Mouse (Mus musculus): ENCODE data around the gene 1700015G11Rik.
A peak's percentile ranks its signal among the peaks of the same experiment; 100 is the strongest.

1700015G11Rik gene

DNA sequence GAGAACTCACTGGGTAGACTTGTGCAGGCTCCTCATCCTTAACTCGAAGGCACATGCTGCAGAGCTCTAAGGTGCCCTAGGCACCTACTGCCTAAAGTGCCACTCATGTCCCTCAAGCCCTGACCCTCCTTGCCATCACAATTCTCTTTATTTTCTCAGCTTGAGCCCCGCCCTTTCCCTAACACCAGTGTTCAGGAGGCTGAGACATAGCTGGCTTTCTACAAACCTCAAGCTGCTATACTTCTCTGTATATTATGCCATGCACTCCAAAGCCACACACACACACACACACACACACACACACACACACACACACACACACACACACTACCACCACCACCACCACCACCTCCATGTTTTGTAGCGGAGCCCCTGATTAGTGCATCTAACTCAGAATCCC is at the start of gene 1700015G11Rik:
1700015G11Rik (minus strand) TSS at position 101 of the 400 bp plus-strand sequence.
- no peak for DNase-seq (ENCODE audit: low spot score in 2 of 2)

DNA sequence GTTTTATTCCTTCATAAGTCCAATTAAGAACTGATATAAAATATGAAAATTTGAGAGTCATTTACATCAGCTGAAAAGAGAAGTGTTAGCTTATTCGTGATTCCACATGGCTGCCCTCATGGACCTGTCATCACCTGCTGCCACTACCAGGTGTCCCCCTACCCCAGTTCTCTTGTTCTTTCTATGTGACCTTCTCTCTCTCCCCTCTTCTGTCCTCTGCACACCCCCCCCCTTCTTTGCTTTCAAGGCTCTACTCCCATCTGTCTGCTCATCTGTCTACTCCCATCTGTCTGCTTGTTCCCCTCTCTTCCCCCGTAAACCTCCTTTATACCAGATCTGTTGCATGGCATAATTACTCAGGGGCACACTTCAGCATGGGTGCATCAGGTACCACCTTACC is 41.4 kb upstream of the 1700015G11Rik start:
- DNase-seq (ENCODE audit: low spot score in 2 of 2) = no peak

DNA sequence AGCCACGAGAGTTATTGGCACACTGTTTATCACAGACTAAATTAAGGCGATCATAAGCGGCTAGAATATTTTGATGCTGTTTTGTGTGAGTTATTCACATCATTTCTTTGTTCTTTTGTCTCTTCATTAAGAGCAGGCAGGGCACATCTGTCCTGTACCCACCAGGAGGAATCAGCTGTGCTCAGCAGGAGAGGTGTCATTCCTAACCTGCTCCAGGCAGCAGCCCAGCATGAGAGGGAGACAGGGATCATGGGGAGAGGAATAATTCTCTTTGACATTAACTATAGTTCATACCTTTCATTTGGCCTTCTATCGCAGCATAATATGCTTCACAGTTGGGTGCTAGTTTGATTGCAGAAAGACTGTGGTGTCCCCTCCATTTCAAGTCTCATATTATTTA is 40.7 kb upstream of the 1700015G11Rik start:
- DNase-seq (ENCODE audit: low spot score in 2 of 2) = no peak

DNA sequence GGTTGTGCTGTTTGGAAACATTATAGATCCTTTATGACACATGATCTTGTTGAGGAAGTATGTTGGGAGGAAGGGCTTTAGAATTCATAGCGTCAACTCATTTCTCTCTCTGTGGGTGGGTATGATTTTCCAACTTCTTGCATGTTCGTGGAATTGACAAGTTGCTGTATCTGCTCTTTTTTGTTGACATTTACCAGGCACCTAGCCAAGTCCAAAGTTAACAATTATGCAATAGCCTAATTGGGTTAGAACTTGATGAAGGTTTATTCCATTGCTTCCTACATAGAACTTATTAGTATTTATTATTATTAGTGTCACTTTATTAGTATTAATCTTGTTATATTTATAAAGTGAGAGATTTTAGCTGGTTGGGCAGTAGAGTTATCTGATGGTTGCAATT is 40.3 kb upstream of the 1700015G11Rik start:
- DNase-seq (ENCODE audit: low spot score in 2 of 2) = no peak

DNA sequence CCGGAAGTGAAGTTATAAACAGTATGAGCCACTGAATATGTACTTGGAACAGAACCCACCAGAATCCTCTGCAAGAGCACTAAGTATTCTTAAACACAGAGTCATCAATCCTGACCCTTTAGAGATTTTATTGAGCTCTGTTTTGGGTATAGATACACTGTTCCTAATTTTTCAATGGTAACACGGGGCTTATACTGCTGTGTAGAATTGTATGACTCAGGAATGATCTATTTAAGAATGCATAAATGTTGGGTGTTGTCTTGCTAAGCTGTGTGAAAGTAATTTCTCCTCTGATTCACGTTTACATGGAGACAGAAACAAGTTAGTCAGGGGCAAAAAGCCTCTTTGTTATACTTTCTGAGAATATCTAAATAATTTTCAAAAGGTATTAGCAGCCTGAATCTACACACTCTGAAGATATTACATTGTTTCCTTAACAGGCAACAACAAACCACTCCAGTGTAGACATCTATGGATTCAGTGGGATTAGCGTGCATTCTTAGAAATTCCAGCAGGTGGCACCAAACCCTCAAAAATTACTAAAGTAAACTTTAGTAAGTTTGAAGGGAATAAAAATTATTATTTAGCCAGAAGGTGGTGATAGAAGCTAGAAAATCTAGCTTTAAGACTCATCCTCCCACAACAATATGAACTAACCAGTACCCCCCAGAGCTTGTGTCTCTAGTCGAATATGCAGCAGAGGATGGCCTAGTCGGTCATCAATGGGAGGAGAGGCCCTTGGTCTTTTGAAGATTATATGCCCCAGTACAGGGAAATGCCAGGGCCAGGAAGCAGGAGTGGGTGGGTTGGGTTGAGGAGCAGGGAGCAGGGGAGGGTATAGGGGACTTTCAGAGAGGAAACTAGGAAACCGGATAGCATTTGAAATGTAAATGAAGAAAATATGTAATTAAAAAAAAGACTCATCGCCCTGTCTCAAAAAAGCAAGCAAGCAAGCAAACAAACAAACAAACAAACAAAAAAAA is 22.4 kb upstream of the 1700015G11Rik start:
- DNase-seq (ENCODE audit: low spot score in 2 of 2) = no peak

DNA sequence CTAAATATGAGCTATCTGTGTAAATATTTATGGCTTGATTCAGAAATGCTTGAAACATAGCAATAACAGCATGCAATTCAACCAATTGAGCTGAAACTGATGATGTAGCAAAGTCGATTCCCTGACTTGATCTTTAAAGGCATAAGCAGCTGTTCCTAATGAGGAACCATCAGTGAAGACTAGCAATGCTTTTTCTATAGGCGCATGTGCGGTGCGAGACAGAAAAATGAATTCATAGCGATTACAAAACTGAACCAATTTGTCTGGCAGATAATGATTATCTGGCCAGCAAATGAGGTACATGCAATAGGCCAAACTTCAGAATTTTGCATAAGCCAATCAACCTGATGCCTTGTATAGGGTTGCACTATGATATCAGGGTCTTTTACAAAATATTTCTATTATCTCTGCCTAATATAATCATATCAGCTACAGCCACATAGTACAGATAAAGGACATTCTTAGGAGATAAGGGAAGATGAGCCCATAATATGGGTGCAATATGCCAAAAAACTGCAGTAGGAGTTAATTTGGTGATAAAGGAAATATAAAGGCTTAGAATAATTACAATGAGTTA is 8.6 kb upstream of the 1700015G11Rik start:
- DNase-seq (ENCODE audit: low spot score in 2 of 2) = no peak

DNA sequence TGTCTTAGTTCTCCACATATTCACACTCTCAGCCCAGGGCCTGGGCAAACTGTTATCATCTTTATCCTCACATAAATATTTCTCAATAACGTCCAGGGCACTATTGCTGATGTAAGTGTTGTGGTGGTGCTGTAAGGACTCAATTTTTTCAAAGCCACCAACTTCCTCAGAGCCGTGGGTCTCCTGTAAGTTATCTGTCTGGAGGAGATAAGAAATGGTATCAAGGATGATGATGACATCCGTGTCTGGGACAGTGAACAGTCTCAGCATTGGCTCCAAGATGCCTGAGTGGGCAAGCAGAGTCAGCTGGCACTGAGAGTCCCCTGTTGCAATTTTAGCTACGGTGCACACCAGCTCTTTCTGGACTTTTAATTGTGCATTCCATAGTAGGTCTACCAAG is 6.5 kb upstream of the 1700015G11Rik start:
- DNase-seq (ENCODE audit: low spot score in 2 of 2) = no peak

DNA sequence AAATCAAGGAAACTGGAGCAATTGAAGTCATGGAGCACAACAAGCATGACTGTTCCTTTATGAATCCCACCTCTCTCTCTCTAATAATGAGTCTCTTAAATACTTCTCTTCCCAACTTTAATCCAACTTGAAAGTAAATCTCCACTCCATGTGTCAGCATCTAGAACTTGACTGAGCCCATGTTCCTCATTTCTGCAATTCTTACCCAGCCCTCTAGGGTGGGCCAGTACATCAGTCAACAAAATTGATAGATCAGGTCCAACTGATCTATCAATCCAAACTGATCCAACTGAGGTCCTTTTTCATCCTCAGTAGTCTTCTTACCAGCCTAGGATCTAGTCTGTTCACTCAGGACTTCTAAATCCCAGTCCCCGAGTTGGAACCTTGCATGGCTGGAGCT is 348 bp downstream of the 1700015G11Rik start:
- DNase-seq (ENCODE audit: low spot score in 2 of 2) = no peak

DNA sequence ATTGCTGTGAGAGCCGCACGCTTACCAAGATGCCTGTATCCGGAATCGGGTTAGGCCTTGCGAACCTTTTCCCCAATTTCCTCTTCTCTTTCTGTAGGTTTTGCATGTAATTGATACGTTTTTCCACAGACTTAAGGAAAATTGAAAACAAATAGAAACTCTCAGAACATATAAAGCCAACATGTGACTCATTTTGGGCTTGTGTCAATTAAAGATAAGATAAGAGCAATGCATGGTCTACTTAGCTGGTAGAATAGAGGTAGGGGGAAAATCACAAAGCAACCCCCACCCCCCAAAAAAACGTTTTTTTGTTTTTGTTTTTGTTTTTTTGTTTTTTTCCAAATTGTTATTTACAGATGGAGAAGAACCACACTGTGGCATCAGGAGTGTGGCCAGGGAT is 2.1 kb downstream of the 1700015G11Rik start:
- no peak for DNase-seq (ENCODE audit: low spot score in 2 of 2)

DNA sequence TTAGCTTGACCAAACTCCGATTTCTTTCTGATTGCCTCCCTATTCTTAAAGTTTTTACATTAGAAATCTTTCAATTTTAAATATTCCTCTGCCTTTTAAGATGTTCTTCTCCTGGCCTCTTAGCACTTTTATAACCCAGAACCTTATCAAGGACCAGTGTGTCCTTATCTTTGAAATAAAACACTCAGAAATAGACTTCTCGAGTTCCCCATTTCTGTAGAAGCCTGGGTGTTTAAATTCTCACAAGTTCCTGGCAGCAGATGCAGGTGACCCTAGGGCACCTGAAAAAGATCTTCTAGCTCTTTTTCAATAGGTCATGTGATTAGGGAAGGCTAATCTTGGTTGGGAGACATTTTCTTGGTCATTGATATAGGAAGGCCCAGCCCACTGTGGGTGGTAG is 8.4 kb downstream of the 1700015G11Rik start:
- no peak for DNase-seq (ENCODE audit: low spot score in 2 of 2)

DNA sequence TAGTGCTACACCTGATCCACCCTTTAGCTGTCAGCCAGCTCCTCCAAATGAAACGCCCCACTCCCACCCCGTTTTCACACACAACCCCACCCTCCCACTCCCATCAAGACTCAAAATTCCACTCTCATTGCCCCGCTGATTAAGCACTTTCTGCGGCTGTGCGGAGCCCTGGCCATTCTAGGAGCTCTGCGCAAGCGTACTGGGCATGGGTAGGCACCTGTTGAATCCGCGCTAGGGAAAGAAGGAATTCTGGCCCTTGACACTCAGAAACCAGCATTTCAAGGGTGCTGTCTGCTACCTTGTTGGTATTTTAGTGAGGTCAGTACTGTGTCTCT is 9.3 kb downstream of the 1700015G11Rik start:
- DNase-seq (ENCODE audit: low spot score in 2 of 2) = no peak

DNA sequence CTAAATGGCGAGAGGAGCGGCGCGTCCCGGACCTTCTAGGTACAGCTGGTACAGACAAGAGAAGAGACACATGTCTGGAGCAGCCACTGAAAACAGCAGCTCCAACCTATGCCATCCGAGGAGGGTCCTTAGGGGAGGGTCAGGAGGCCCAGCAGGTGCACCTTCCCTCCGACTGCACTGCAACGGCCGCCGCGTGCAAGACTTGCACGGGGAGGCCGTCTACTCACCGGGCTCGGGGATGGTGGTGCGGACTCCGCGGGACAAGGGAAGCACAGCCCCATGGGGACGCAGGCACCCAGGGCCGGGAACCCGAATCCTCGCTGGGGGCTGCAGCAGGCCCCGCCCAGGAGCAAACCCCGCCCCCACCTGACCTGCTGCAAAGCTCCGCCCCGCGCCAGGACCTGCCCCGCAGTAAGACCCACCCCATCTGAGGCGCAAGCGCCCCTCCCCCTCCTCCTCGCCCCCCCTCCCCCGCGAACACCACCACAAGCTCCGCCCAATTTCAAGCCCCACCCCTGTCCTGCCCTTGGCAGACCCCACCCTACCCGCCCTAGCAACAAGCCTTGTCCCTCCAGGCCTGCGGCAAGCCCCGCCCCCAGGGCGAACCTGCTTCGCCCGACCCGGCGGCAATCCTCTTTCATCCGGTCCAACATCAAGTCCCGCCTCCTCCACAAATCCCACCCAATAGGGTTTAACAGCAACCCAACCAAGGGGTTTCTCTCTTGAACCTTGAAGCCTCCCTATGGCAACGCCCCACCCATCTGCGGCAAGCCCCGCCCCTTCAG is 9.8 kb downstream of the 1700015G11Rik start, which contains the start of gene Svip:
Svip (minus strand) TSS at position 508 of the 785 bp plus-strand sequence.
- peak; percentile 80 to 90 for DNase-seq (ENCODE audit: low spot score in 2 of 2)

DNA sequence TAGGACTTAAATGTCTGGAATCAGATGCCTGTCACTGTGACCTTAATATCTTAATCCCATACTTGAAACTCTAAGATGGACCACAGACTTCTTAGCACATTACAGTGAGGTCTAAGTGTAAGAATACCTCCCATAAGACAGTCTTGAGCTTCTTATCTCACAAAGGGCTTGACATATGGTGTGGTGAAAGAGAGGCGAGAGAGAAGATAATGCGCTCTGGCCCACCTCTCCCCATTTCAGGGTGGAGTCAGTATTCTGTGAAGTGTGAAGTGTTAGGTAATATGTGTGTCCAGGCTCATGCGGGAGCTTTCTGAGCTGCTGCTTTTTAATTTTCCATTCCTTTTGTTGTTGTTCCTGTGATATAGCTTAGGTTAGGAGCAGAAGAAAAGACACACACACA is 24.5 kb downstream of the 1700015G11Rik start:
- peak; percentile 14 to 41 for DNase-seq (ENCODE audit: low spot score in 2 of 2)

DNA sequence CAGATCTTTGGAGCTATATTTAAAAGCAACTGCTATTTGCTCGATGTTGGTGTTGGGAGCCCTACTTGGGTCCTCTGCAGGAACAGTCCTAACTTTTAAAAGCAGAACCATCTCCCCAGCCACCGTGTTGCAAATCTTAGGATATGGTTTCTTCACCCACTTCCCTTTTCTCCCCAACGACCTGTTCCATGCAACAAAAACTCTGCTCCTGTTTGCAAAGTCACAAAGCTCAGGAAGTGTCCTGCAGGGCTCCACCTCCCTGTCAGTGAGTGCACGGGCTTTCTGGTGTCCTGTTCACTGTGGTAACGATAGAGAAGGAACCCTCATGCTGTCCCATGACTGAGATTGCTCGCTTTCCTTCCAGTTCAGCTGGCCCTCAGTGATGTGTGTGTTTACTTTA is 28.6 kb downstream of the 1700015G11Rik start:
- peak in 1 of 2 experiments; percentile 7 for DNase-seq (ENCODE audit: low spot score in 2 of 2)

DNA sequence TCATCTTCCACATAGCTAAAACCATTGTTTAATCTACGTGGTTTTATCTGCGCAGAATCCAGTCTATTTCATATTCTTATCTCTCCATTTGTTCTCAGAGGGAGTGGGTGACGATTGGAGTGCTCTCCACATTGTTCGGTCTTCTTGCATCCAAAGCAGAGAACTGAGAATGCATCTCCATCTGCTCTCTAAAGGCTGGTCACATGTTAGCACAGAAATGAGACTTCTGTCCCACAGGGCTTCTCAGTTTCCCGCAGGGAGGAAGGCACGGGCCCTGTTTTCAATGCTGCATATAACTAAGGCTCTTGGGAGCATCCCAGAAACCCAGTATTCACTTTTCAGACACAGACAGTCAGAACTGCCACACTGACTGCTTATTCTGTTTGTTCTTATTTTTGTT is 29.8 kb downstream of the 1700015G11Rik start:
- no peak for DNase-seq (ENCODE audit: low spot score in 2 of 2)

DNA sequence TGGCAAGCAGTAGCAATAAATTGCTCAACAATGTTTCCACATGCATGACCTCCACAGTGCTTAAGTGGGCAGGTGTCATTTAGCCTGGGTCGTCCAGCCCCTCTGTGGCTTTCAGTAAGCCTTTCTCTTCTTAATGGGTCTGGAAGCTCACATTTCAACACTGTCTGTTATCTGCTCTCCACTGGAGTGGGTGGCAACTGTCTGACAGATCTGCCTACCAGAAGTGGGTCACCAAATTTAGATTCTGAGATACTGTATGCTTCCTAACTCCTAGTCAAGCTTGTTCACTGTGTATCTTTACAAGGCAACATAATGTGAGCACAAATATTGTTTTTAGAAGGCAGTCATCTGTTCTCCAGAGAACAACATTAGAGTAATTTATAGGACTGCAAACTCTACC is 33.2 kb downstream of the 1700015G11Rik start:
- DNase-seq (ENCODE audit: low spot score in 2 of 2) = no peak

DNA sequence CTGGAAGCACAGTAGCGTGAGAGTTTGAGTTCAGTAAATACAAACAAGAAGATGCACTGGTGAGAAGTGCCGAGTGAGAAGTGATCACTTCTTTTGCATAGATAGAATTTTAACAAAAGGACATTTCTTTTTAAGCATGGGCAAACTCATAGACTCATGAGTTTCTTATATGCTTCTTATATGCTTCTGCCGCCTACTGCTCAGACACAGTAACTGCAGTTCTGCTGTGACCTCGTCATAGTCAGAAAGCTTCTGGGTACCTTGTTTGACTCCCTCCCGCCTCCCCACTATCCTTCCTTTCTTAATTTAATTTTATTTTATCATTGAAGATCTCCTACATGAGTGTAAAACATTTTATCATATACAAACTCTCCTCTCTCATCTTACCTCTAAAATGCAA is 36.3 kb downstream of the 1700015G11Rik start:
- DNase-seq (ENCODE audit: low spot score in 2 of 2) = no peak

DNA sequence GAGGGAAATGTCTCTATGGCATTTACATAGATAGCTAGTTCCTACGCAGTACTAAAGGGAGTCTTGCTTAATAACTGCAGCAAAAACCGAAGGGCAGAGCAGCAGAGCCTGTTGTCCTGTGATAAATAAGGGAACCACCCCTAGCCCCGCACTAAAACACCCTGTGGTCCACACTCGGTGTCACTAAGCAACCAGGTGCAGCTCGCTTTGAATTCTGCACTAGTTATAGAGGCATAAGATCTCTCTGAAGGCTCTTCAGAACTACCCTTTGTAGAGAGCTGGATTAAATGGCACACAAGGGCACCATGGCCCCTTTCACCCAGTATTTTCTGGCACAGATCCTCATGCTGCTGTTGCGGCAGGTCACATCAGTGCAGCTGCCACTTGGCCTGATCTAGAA is 40.3 kb downstream of the 1700015G11Rik start:
- no peak for DNase-seq (ENCODE audit: low spot score in 2 of 2)

DNA sequence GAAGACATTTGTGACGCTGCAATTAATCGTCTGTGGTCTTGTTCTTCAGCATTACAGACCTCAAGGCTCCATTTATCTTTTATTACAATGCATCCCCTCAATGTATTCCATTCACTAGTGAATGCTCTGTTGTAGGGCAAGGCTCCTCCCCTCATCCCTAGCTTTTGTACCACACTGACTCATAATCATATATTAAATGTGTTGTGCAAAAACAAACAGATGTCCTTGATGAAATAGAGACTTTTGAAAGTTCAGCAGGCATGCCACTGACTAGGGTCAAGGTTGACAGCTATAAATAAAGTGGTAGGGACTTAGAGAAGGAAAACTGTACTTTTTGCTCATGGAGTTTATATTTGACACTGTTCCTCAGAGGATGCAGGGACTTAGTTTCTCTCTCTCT is 42.0 kb downstream of the 1700015G11Rik start:
- no peak for DNase-seq (ENCODE audit: low spot score in 2 of 2)

DNA sequence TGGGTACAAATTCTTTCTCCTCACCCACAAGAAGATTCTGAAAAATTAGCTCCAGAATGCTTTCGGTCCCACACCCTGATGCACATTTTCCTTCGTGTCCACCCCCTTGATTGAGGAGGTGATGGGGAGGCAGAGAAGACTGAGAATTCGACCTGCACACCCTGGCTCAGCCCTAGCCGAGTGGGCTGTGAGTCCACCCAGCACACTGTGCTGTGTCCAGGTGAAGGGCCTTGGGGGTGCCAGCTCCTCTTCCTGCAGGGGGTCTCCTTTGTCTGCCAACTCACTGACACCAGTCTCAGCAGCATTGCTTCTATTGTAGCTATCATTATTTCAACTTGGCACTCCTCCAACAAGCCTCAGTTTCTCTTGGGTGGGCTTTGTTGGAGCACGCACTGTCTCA is 42.4 kb downstream of the 1700015G11Rik start:
- no peak for DNase-seq (ENCODE audit: low spot score in 2 of 2)

DNA sequence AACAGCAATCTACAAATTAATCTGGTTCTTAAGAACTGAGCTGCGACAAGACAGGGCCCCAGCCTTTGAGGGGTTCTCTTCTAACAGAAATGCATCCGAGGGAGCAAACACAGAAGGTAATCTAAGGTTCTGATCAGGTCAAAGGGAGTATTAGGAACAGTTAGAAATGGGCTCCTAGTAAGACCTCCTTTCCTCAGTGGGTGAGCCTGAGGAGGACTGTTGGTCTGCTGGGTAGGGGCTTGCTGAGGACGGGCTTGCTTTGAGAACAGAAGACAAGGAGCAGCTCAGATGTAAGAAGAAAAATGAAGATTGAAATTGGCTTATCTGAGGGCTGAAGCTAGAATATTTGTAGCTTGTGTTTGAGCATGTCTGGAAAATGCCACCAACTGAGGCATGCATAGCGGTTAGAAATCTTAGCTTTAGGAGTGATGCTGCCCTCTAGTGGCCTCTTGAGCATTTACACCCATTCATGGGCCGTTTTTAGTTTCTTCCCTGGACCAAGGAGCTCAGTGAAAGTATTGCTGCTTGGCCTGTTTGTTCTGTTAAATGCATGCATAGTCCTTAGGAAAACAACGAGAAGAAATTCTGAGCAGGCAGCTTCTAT is 43.2 kb downstream of the 1700015G11Rik start:
- DNase-seq (ENCODE audit: low spot score in 2 of 2) = no peak

DNA sequence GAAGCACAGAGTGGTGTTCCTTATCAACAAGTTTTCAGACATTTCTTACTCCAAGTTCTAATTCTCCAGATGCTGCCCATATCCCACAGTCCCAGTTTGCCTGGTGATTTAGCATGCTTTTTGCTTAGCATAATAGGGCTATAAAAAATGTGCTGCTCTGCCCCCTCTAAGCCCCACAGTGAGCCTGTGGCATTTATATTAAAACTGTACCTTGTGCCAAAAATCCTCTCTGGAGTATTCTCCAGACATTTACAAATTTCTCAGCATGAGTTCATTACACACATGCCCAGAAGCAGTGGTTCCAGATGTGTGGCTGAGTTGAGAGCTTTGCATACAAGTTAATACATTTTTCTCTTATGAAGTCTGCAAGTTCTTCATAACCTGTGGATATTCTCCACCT is 46.1 kb downstream of the 1700015G11Rik start:
- DNase-seq (ENCODE audit: low spot score in 2 of 2) = no peak

Data from spleen, postnatal 36 days (tissue).